Mouse (Mus musculus) cortical plate, adult 2 months (tissue): Measurements from ENCODE around the gene Arsa. TPM values are rescaled to one million over a fixed set of nuclear protein-coding genes. Genes with fewer than 3 reads are reported as not detected.

Experiments
- H3K27ac ChIP-seq: fragments of 200-500 bp; 2 replicates; pipeline ENCODE4 v1.5.1; 2012; ENCODE audit warnings: low read length, control low read depth, inconsistent platforms; ENCODE audit not compliant: insufficient read depth
- H3K4me1 ChIP-seq: fragments of 200-500 bp; 2 replicates; pipeline ENCODE4 v1.6.1; 2011; ENCODE audit warnings: low read length; ENCODE audit not compliant: control insufficient read depth, insufficient read depth
- H3K4me3 ChIP-seq: fragments of 200-500 bp; 2 replicates; pipeline ENCODE4 v1.5.1; 2011; ENCODE audit warnings: mild to moderate bottlenecking, low read length, control low read depth; ENCODE audit not compliant: insufficient read depth
- CTCF ChIP-seq: fragments of 200-500 bp; IDR thresholded peaks from 2 replicates; pipeline ENCODE4 v1.5.1; 2011; ENCODE audit warnings: mild to moderate bottlenecking, control low read depth, low read length; ENCODE audit not compliant: insufficient read depth; ENCODE audit errors: extremely low read depth
- POLR2A ChIP-seq: fragments of 200-500 bp; IDR thresholded peaks from 2 replicates; pipeline ENCODE4 v1.6.1; 2011; ENCODE audit warnings: mild to moderate bottlenecking, low read length, control low read depth; ENCODE audit not compliant: insufficient read depth; ENCODE audit errors: extremely low read depth
- polyA plus RNA-seq: library from polyadenylated mRNA; depleted of rRNA; stranded (reverse); fragments of >200 nt; gene quantifications from 2 replicates; pipeline ENCODE4 v1.2.3, GENCODE M21; 2012; rRNA removed

Gene Arsa
- polyA plus RNA-seq, 1 experiment, result 40.2 TPM

- TF ChIP-seq POLR2A, result no peak
- no peak for TF ChIP-seq CTCF
- Histone ChIP-seq H3K27ac (no peak overlapping the region), H3K4me1 (no peaks in the 10 kb centered on the region; the same call in 1 of the 2 replicates), H3K4me3 (no peak overlapping the region)
These were observed 50.5 kb downstream of the Arsa start for GRCm38 (mm10) chr15:89426716-89427115.

GRCm38 (mm10) chr15:89425711-89426121, 51.5 kb downstream of the Arsa start, which contains the start of gene Cpt1b:
Gene Cpt1b, minus strand, starts transcription at chr15:89425863.
- TF ChIP-seq CTCF (no peak), POLR2A (no peak)
- no peak within 1 kb of the TSS for H3K4me3 ChIP-seq
- no peak within 1 kb of the TSS for H3K27ac ChIP-seq
- H3K4me1 ChIP-seq, result no peaks in the 10 kb centered on the region; the same call in 1 of the 2 replicates

DNA sequence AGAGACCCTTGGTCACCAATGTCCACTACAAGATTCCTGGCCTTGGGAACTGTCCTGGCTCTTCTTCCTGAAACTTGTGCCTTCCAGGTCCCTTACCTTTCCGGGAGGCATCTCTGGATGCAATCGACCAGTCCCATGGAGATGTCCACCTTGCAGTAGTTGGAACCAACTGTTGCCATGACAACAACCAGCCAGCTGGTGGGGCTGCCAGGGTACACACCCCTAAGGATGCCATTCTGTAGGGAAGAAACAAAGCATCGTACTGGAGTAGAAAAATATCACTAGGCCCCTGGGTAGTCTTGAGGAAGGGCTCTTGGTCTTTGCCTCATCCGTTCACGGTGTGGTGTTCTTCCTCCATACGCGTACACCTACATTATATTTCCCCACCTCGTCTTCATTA, 52.6 kb downstream of the Arsa start:
- H3K4me1 ChIP-seq, result no peaks in the 10 kb centered on the region; the same call in 1 of the 2 replicates
- H3K4me3 ChIP-seq, result no peak overlapping the region
- H3K27ac ChIP-seq, result no peak overlapping the region
- TF ChIP-seq CTCF (no peak), POLR2A (no peak)

Other genes starting within 250 kb of the Arsa start
- 264 and 276 TPM in 2 replicates for gene Sbf1, start 162.1 kb downstream of the Arsa start, polyA plus RNA-seq
- not detected in 2 replicates for gene Adm2, start 154.7 kb downstream of the Arsa start, polyA plus RNA-seq
- gene Miox, start 143.0 kb downstream of the Arsa start, polyA plus RNA-seq, result not detected in 2 replicates
- gene Lmf2, start 121.8 kb downstream of the Arsa start, polyA plus RNA-seq, result 12.8 and 13.5 TPM in 2 replicates
- 119 TPM in 2 replicates for gene Ncaph2, start 121.7 kb downstream of the Arsa start, polyA plus RNA-seq
- gene Sco2, start 103.6 kb downstream of the Arsa start, polyA plus RNA-seq, result 35.2 and 36.9 TPM in 2 replicates
- gene Tymp, start 100.4 kb downstream of the Arsa start, polyA plus RNA-seq, result 3.1 and 3.7 TPM in 2 replicates
- 5.4 and 5.6 TPM in 2 replicates for gene Odf3b, start 98.1 kb downstream of the Arsa start, polyA plus RNA-seq
- 0.71 and 0.85 TPM in 2 replicates for gene Klhdc7b, start 92.5 kb downstream of the Arsa start, polyA plus RNA-seq
- 0.33 TPM in 1 of 2 replicates, not detected in the other for gene Syce3, start 66.9 kb downstream of the Arsa start, polyA plus RNA-seq
- 2.5 and 2.7 TPM in 2 replicates for gene Cpt1b, start 51.6 kb downstream of the Arsa start, polyA plus RNA-seq
- gene C730034F03Rik, start 47.8 kb downstream of the Arsa start, polyA plus RNA-seq, result 2.8 and 3.2 TPM in 2 replicates
- 0.08 and 0.21 TPM in 2 replicates for gene Gm44502, start 47.7 kb downstream of the Arsa start, polyA plus RNA-seq
- gene Chkb, start 47.5 kb downstream of the Arsa start, polyA plus RNA-seq, result 60.0 and 66.7 TPM in 2 replicates
- gene Mapk8ip2, start 23.5 kb downstream of the Arsa start, polyA plus RNA-seq, result 141 and 146 TPM in 2 replicates
- 98.8 and 99.7 TPM in 2 replicates for gene Shank3, start 22.2 kb upstream of the Arsa start, polyA plus RNA-seq
- gene Acr, start 90.9 kb upstream of the Arsa start, polyA plus RNA-seq, result 3.2 and 4.4 TPM in 2 replicates
- gene Rabl2, start 114.5 kb upstream of the Arsa start, polyA plus RNA-seq, result 96.6 and 101 TPM in 2 replicates